Mouse (Mus musculus): ENCODE results near the gene Fam107b. TPM values are rescaled to one million over a fixed set of nuclear protein-coding genes. Genes with fewer than 3 reads are reported as not detected.

The Fam107b gene
- total RNA-seq, 2 experiments from 2014 or later, result 1.3 to 4.3 TPM

- TF ChIP-seq CTCF (IDR thresholded peaks at IDR 0.05), result no peak
- intact Hi-C loops (cut with DNase I), result no loop called here
- no peak for DNase-seq
- Histone ChIP-seq H3K4me3 (no peak overlapping the region), H3K27ac (no peak overlapping the region)
Observed at GRCm38 (mm10) chr2:3579316-3579902, 9.1 kb downstream of the Fam107b start.

GRCm38 (mm10) chr2:3582830-3583229 lies 12.5 kb downstream of the Fam107b start:
- Histone ChIP-seq H3K4me3 (no peak overlapping the region), H3K27ac (no peak overlapping the region)
- intact Hi-C loops (cut with DNase I), result no loop called here
- no peak for TF ChIP-seq CTCF (IDR thresholded peaks at IDR 0.05)
- no peak for DNase-seq

GRCm38 (mm10) chr2:3585231-3585783 lies 15.0 kb downstream of the Fam107b start:
- Histone ChIP-seq H3K4me3 (no peak overlapping the region), H3K27ac (no peak overlapping the region)
- intact Hi-C loops (cut with DNase I), result no loop called here
- DNase-seq, result no peak
- TF ChIP-seq CTCF (IDR thresholded peaks at IDR 0.05), result no peak

- no peak for DNase-seq
- H3K27ac ChIP-seq, result no peak overlapping the region
- no peak for TF ChIP-seq CTCF (IDR thresholded peaks at IDR 0.05)
- no peak overlapping the region for H3K4me3 ChIP-seq
- intact Hi-C loops (cut with DNase I), result no loop called here
Observed at GRCm38 (mm10) chr2:3590086-3590915, 20.0 kb downstream of the Fam107b start.

GRCm38 (mm10) chr2:3590916-3591197 lies 20.6 kb downstream of the Fam107b start:
- intact Hi-C loops (cut with DNase I), result no loop called here

GRCm38 (mm10) chr2:3594663-3595318 lies 24.5 kb downstream of the Fam107b start:
- intact Hi-C loops (cut with DNase I), result no loop called here
- Histone ChIP-seq H3K4me3 (no peak overlapping the region), H3K27ac (no peak overlapping the region)
- no peak for DNase-seq
- no peak for TF ChIP-seq CTCF (IDR thresholded peaks at IDR 0.05)

More at GRCm38 (mm10) chr2:3590916-3591197, 20.6 kb downstream of the Fam107b start:
- TF ChIP-seq CTCF (IDR thresholded peaks at IDR 0.05), result no peak
- DNase-seq, result no peak
- H3K4me3 ChIP-seq, result no peak overlapping the region
- H3K27ac ChIP-seq, result no peak overlapping the region

- intact Hi-C loops (cut with DNase I), result no loop called here
Observed at GRCm38 (mm10) chr2:3600421-3600820, 30.1 kb downstream of the Fam107b start.

GRCm38 (mm10) chr2:3602599-3602998 lies 32.3 kb downstream of the Fam107b start:
- no peak for DNase-seq
- TF ChIP-seq CTCF (IDR thresholded peaks at IDR 0.05), result no peak
- no peak overlapping the region for H3K4me3 ChIP-seq
- intact Hi-C loops (cut with DNase I), result no loop called here
- no peak overlapping the region for H3K27ac ChIP-seq

More at GRCm38 (mm10) chr2:3600421-3600820, 30.1 kb downstream of the Fam107b start:
- no peak for DNase-seq
- Histone ChIP-seq H3K27ac (no peak overlapping the region), H3K4me3 (no peak overlapping the region)
- TF ChIP-seq CTCF (IDR thresholded peaks at IDR 0.05), result no peak

GRCm38 (mm10) chr2:3603181-3603580 lies 32.9 kb downstream of the Fam107b start:
- TF ChIP-seq CTCF (IDR thresholded peaks at IDR 0.05), result no peak
- no peak for DNase-seq
- no peak overlapping the region for H3K4me3 ChIP-seq
- intact Hi-C loops (cut with DNase I), result no loop called here
- no peak overlapping the region for H3K27ac ChIP-seq

GRCm38 (mm10) chr2:3608868-3609854 lies 38.9 kb downstream of the Fam107b start:
- H3K4me3 ChIP-seq, result no peak overlapping the region
- DNase-seq, result no peak
- TF ChIP-seq CTCF (IDR thresholded peaks at IDR 0.05), result no peak
- intact Hi-C loops (cut with DNase I), result no loop called here
- H3K27ac ChIP-seq, result no peak overlapping the region

- Histone ChIP-seq H3K4me3 (no peak overlapping the region), H3K27ac (no peak overlapping the region)
- intact Hi-C loops (cut with DNase I), result no loop called here
- no peak for DNase-seq
- no peak for TF ChIP-seq CTCF (IDR thresholded peaks at IDR 0.05)
Observed at GRCm38 (mm10) chr2:3618446-3618845, 48.2 kb downstream of the Fam107b start.

- H3K27ac ChIP-seq, result no peak overlapping the region
- no peak overlapping the region for H3K4me3 ChIP-seq
- no peak for DNase-seq
- TF ChIP-seq CTCF (IDR thresholded peaks at IDR 0.05), result no peak
- intact Hi-C loops (cut with DNase I), result no loop called here
Observed at GRCm38 (mm10) chr2:3621568-3621967, 51.3 kb downstream of the Fam107b start.
